Mouse (Mus musculus): ENCODE results near the gene Exoc1. TPM values are rescaled to one million over a fixed set of nuclear protein-coding genes. Genes with fewer than 3 reads are reported as not detected.

The Exoc1 gene
- 17.6 and 23.7 TPM in 2 replicates for polyA plus RNA-seq (2012; rRNA removed)

- WGBS, result under 1% methylated on average over 39 of the region's 39 CpGs
- peak; percentile 89 for DNase-seq (ENCODE audit: low read depth, low spot score)
These were observed at the start of gene Exoc1 for GRCm38 (mm10) chr5:76529040-76529703. Exoc1 (plus strand) TSS chr5:76529311.

- 65% methylated on average over 5 of the region's 5 CpGs for WGBS
- DNase-seq (ENCODE audit: low read depth, low spot score), result no peak
These were observed 45.3 kb upstream of the Exoc1 start, which contains the start of gene Gm7271 for GRCm38 (mm10) chr5:76483811-76484210. Gm7271 (plus strand) TSS chr5:76484040.

DNA sequence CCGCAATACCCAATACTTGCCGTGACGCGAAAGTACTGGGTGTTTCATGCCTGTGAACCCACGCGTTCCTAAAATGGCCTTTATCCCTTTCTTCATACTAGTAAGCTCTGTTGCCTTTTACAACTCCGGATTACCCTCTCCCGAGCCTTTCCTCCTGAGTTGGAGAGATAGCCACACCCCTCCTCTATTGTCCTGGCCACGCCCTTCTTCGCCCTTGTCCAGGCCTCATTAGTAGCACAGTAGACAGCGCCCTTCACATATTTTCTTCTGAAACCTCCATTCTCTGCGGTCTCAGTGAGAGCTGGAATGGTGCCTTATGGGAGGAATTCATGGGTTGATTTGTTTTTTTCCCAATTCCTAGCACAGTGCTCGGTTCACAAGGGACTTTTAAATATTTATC is 34.0 kb upstream of the Exoc1 start:
- WGBS, result 72% methylated on average over 13 of the region's 13 CpGs
- no peak for DNase-seq (ENCODE audit: low read depth, low spot score)

DNA sequence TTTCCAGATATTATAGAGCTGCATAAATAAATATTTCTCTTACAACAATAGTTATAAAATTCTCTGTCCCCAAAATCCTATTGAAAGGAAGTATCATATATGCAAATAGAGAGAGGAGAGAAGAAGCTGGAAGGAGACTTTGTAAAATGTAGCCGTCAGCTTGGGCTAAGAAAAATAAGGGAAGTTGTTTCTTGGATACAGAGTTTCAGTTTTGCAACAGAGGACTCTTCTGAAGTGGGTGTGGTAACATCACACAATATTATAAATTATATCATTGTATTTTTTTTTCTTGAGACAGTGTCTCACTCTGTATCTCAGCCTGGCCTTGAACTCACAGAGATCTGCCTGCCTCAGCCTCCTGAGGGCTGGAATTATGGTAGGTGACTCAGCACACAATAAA is 6.7 kb upstream of the Exoc1 start:
- 73% methylated on average over 1 of the region's 1 CpGs for WGBS
- DNase-seq (ENCODE audit: low read depth, low spot score), result no peak

DNA sequence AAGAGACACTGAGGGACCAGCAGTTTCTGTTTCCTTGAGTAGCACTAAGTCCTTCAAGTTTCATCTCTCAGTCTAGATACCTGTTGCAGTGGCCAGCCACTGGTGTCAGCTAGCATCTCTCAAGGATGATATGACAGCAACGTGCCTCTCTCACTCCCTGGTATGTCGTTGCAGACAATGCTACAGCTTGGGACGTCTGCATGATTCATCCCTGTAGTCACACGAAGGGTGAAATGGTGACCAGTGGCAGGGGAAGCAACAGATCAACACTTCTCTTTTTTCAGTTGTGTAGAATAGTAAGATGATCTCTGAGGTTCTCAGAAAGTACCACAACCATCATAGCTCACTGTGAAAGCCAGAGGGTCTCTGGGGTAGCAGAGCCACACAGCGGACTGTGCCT is 4.5 kb upstream of the Exoc1 start:
- DNase-seq (ENCODE audit: low read depth, low spot score), result no peak
- WGBS, result 70% methylated on average over 5 of the region's 5 CpGs

DNA sequence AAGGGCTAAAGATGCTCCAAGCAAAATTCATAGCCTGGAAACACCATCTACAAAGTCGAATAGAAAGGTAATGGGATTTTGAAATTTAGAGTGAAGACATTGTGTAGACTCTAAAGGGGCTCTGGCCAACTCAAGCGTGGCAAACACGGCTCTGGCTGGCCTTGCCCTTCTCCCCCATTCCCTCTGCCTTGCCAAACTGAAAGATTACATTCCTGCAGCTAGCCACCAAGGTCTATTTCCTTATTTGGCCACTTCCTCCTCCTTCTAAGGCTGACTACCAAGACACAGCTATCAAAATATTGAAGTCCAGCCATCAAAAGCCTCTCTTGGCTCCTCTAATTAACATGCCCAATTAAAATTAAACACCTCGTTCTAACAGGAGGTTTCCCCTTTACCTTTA is 4.0 kb upstream of the Exoc1 start:
- 38% methylated on average over 4 of the region's 4 CpGs for WGBS
- no peak for DNase-seq (ENCODE audit: low read depth, low spot score)

DNA sequence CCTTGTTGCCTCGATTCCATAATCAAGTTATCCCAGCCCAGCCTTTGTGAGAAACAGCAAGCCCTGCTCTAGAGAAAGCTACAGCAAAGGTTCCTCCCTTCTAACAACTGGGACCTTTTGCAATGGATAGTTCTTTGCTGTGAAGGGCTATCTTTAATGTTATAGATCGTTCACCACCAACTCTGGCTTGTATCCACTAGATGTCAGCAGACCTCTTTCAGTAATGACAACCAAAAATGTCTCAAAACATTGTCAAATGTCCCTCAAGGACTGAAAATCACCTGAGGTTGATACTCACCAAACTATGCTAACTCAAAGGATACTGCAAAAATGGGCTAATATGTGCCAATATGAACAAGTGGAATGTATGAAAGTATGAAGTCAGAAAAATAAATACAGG is 3.3 kb upstream of the Exoc1 start:
- 36% methylated on average over 2 of the region's 2 CpGs for WGBS
- DNase-seq (ENCODE audit: low read depth, low spot score), result no peak

- no peak for DNase-seq (ENCODE audit: low read depth, low spot score)
- 4% methylated on average over 9 of the region's 9 CpGs for WGBS
These were observed 574 bp downstream of the Exoc1 start for GRCm38 (mm10) chr5:76529704-76530066.

DNA sequence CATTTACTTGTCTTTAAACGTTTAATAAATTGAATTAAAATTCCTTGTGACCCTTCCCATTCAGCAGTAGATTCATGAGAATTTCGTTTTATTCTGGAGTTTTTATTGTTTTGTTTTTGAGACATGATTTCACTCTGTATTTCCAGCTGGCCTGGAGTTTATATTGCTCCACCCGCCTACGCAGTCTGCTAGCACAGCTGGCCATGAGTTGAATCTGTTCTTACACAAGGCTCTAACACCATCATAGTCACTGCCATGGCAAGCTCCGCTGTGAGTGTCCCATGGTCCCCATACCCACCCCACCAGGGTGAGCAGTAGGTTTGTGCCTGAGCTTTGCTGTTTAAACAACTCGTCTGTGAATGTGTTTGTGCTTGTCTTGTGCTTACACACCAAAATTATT is 4.1 kb downstream of the Exoc1 start:
- DNase-seq (ENCODE audit: low read depth, low spot score), result no peak
- WGBS, result 71% methylated on average over 6 of the region's 6 CpGs

DNA sequence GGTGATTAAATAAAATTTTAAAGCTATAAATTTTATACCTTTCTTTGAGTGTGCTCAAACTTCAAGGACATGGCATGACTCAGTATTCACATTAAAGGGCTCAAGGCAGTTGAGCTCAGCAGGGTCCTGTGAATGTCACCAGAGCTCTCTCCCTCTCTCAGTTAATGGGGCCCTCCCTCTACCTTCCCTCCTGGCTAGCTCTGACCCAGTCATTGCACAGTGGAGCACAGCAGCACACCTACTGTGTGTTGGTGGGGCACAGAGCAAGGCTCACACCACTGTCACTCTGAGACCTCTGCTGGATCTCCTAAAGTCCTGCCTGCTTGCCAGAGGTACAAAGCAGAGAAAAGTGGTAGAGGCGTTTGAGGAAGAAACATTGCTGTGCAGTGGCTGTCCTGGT is 7.1 kb downstream of the Exoc1 start:
- no peak for DNase-seq (ENCODE audit: low read depth, low spot score)
- WGBS, result 86% methylated on average over 1 of the region's 1 CpGs

DNA sequence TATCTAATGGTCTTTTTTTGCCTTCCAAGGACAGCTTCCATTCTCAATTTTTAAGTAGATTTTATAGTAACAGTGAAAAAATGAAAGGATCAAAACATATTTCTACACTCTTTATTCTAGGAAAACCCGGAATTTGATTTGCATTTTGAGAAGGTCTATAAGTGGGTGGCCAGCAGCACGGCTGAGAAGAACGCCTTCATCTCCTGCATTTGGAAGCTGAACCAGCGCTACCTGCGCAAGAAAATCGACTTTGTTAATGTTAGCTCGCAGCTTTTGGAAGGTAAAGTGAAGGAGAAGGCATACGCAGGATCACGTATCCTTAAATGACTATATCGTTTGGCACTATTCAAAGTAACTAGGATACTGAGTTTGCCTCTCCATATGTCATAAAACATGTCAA is 8.5 kb downstream of the Exoc1 start:
- DNase-seq (ENCODE audit: low read depth, low spot score), result no peak
- 96% methylated on average over 10 of the region's 10 CpGs for WGBS

- WGBS, result 66% methylated on average over 8 of the region's 8 CpGs
- DNase-seq (ENCODE audit: low read depth, low spot score), result no peak
These were observed 11.1 kb downstream of the Exoc1 start for GRCm38 (mm10) chr5:76540181-76540580.

GRCm38 (mm10) chr5:76540842-76541241 is 11.7 kb downstream of the Exoc1 start:
- DNase-seq (ENCODE audit: low read depth, low spot score), result no peak

DNA sequence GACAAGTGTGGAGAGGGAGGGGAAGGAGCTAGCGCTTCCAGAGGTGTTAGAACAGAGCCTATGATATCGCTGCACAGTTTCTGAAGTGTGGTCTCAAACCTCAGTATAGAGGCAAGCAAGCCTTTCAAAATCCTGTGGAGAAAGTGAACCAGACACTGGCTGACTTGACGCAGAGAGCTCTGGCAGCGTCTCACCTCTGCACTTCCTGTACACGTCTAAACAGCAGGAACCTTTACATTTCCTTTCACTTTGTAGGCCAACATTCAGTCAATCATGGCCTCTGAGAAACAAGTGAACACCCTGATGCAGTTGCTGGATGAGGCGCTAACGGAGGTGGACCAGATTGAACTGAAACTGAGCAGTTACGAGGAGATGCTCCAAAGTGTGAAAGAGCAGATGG is 14.1 kb downstream of the Exoc1 start:
- 89% methylated on average over 8 of the region's 8 CpGs for WGBS
- no peak for DNase-seq (ENCODE audit: low read depth, low spot score)

DNA sequence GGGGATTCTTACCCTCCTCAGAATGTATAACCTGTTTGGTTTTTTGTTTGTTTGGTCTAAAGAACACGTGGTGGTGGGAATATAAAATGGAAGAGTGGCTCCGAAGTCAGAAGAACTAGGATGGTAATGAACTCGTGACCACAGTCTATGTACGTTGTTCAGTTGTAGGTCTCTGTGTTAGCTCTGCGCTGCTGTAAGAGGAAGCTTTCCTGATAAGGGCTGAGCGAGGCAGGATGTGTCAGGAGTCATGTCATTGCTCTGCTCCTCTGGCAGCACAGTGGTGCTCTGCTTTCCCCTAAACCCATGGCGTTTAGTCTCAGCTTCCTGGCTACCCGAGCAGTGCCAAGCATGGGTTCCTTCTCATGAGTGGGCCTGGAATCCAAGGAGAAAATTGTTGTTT is 21.3 kb downstream of the Exoc1 start:
- no peak for DNase-seq (ENCODE audit: low read depth, low spot score)
- WGBS, result 85% methylated on average over 8 of the region's 8 CpGs

DNA sequence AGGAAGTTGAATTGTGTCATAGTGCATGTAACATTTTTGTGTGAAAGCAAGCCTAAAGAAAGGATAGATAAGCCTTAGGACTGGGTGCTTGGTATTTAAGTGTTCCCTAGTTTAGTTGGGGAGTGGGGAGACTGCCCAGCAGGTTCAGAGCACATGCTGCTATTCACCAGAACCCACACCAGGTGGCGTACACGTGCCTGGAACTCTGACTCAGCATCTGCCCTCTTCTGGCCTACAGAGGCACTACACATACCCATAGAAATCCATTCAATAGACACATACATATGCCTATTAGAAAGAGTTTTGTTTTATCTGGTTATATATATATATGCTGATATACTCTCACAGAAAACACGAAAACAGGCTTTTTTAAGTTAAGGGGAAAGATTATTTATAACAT is 36.2 kb downstream of the Exoc1 start:
- WGBS, result 29% methylated on average over 3 of the region's 3 CpGs
- DNase-seq (ENCODE audit: low read depth, low spot score), result peak; percentile 27

DNA sequence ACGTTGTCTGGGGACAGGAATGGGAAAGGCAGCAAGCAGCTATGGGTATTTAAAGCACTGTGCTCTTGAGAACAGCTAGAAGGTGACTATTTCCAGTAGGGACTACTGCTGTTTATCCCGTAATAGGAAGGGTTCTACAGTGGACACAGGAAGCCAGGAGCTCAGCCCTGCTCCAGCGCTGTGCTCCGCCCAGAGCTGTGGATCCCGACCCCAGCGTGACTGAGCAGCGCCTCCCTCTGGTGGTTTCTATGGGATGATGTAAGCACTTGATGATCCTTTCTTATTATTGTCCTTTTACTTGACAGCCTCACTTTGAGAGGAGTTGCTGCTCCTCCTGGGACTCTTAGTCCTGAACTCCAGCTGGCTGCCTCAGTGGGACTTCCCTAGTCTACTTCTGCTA is 45.1 kb downstream of the Exoc1 start:
- WGBS, result 85% methylated on average over 7 of the region's 7 CpGs
- DNase-seq (ENCODE audit: low read depth, low spot score), result no peak

DNA sequence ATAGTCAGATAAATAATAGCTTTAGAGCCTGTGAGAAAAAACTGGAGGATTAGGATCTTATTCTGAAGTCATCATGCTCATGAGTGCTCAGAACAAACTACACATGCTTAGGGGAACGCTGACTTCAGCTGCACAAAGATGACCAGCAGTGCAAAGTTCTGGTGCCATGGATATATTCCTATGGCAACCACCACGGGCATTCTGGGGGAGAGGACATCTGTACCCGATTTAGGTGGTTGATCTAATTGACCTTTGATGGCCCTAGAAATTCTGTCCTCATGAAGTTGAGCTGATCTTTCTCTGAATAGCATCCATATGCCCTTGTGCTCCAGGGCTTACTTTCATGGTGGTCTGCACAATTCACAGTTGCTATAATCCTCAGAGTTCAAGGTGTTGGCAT is 47.9 kb downstream of the Exoc1 start:
- DNase-seq (ENCODE audit: low read depth, low spot score), result no peak
- 77% methylated on average over 3 of the region's 3 CpGs for WGBS

DNA sequence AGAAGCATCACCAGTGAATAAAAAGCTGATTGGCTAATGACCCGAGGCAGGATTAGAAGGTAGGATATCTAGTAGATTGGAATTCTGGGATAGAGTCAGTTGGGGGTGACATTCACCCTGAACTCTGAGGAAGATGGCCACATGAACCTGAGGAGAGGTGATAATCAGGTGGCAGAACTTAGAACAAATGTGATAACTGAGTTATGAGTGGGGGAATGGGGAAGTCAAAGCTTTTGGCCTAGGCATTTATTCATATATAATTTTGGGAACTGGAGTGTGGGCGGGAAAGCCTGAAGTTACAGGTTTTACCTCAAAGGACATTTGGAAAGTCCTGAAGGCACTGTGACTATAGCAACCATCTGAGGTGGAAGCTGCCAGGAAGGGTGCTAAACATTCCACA is 56.3 kb downstream of the Exoc1 start:
- WGBS, result 83% methylated on average over 2 of the region's 2 CpGs
- DNase-seq (ENCODE audit: low read depth, low spot score), result no peak

- DNase-seq (ENCODE audit: low read depth, low spot score), result peak; percentile 69
- under 1% methylated on average over 92 of the region's 92 CpGs for WGBS
These were observed 59.6 kb downstream of the Exoc1 start, which contains the start of gene Cep135 for GRCm38 (mm10) chr5:76588551-76589283. Cep135 (plus strand) TSS chr5:76588698.

- 7% methylated on average over 7 of the region's 7 CpGs for WGBS
- DNase-seq (ENCODE audit: low read depth, low spot score), result no peak
These were observed 60.2 kb downstream of the Exoc1 start for GRCm38 (mm10) chr5:76589311-76589710.

Data from large intestine, adult 2 months (tissue).